Mouse (Mus musculus): Measurements from ENCODE around the gene 1700034J05Rik.

1700034J05Rik gene

GRCm38 (mm10) chr6:146941505-146942275 lies 12.5 kb downstream of the 1700034J05Rik start:
- in situ Hi-C loops (cut with MboI; ENCODE audit: low pct_unique_long_range_greater_than_20kb in 1 of 2, low sequenced_read_pairs in 2 of 2, unreplicated experiment in 1 of 2), result no loop called here

- in situ Hi-C loops (cut with MboI; ENCODE audit: low pct_unique_long_range_greater_than_20kb in 1 of 2, low sequenced_read_pairs in 2 of 2, unreplicated experiment in 1 of 2), result no loop called here
Measured at GRCm38 (mm10) chr6:146939026-146939425, 15.2 kb downstream of the 1700034J05Rik start.

- in situ Hi-C loops (cut with MboI; ENCODE audit: low pct_unique_long_range_greater_than_20kb in 1 of 2, low sequenced_read_pairs in 2 of 2, unreplicated experiment in 1 of 2), result no loop called here
Measured at GRCm38 (mm10) chr6:146935957-146936356, 18.3 kb downstream of the 1700034J05Rik start.

GRCm38 (mm10) chr6:146933123-146933522 lies 21.1 kb downstream of the 1700034J05Rik start:
- in situ Hi-C loops (cut with MboI; ENCODE audit: low pct_unique_long_range_greater_than_20kb in 1 of 2, low sequenced_read_pairs in 2 of 2, unreplicated experiment in 1 of 2), result no loop called here

- in situ Hi-C loops (cut with MboI; ENCODE audit: low pct_unique_long_range_greater_than_20kb in 1 of 2, low sequenced_read_pairs in 2 of 2, unreplicated experiment in 1 of 2), result no loop called here
Measured at GRCm38 (mm10) chr6:146929031-146929430, 25.2 kb downstream of the 1700034J05Rik start.

- in situ Hi-C loops (cut with MboI; ENCODE audit: low pct_unique_long_range_greater_than_20kb in 1 of 2, low sequenced_read_pairs in 2 of 2, unreplicated experiment in 1 of 2), result no loop called here
Measured at GRCm38 (mm10) chr6:146928108-146928507, 26.1 kb downstream of the 1700034J05Rik start.

- in situ Hi-C loops (cut with MboI; ENCODE audit: low pct_unique_long_range_greater_than_20kb in 1 of 2, low sequenced_read_pairs in 2 of 2, unreplicated experiment in 1 of 2), result no loop called here
Measured at GRCm38 (mm10) chr6:146926415-146926980, 27.7 kb downstream of the 1700034J05Rik start.

- in situ Hi-C loops (cut with MboI; ENCODE audit: low pct_unique_long_range_greater_than_20kb in 1 of 2, low sequenced_read_pairs in 2 of 2, unreplicated experiment in 1 of 2), result no loop called here
Measured at GRCm38 (mm10) chr6:146918341-146918740, 35.9 kb downstream of the 1700034J05Rik start.

GRCm38 (mm10) chr6:146917396-146917795 lies 36.8 kb downstream of the 1700034J05Rik start:
- in situ Hi-C loops (cut with MboI; ENCODE audit: low pct_unique_long_range_greater_than_20kb in 1 of 2, low sequenced_read_pairs in 2 of 2, unreplicated experiment in 1 of 2), result no loop called here

GRCm38 (mm10) chr6:146915808-146916207 lies 38.4 kb downstream of the 1700034J05Rik start:
- in situ Hi-C loops (cut with MboI; ENCODE audit: low pct_unique_long_range_greater_than_20kb in 1 of 2, low sequenced_read_pairs in 2 of 2, unreplicated experiment in 1 of 2), result no loop called here

- in situ Hi-C loops (cut with MboI; ENCODE audit: low pct_unique_long_range_greater_than_20kb in 1 of 2, low sequenced_read_pairs in 2 of 2, unreplicated experiment in 1 of 2), result no loop called here
Measured at GRCm38 (mm10) chr6:146913489-146914198, 40.6 kb downstream of the 1700034J05Rik start.

- in situ Hi-C loops (cut with MboI; ENCODE audit: low pct_unique_long_range_greater_than_20kb in 1 of 2, low sequenced_read_pairs in 2 of 2, unreplicated experiment in 1 of 2), result no loop called here
Measured at GRCm38 (mm10) chr6:146912835-146913488, 41.3 kb downstream of the 1700034J05Rik start.

GRCm38 (mm10) chr6:146910801-146911200 lies 43.4 kb downstream of the 1700034J05Rik start:
- in situ Hi-C loops (cut with MboI; ENCODE audit: low pct_unique_long_range_greater_than_20kb in 1 of 2, low sequenced_read_pairs in 2 of 2, unreplicated experiment in 1 of 2), result no loop called here

- in situ Hi-C loops (cut with MboI; ENCODE audit: low pct_unique_long_range_greater_than_20kb in 1 of 2, low sequenced_read_pairs in 2 of 2, unreplicated experiment in 1 of 2), result no loop called here
Measured at GRCm38 (mm10) chr6:146909725-146910489, 44.3 kb downstream of the 1700034J05Rik start.

- in situ Hi-C loops (cut with MboI; ENCODE audit: low pct_unique_long_range_greater_than_20kb in 1 of 2, low sequenced_read_pairs in 2 of 2, unreplicated experiment in 1 of 2), result no loop called here
Measured at GRCm38 (mm10) chr6:146908801-146909200, 45.4 kb downstream of the 1700034J05Rik start.

- in situ Hi-C loops (cut with MboI; ENCODE audit: low pct_unique_long_range_greater_than_20kb in 1 of 2, low sequenced_read_pairs in 2 of 2, unreplicated experiment in 1 of 2), result no loop called here
Measured at GRCm38 (mm10) chr6:146907795-146908190, 46.4 kb downstream of the 1700034J05Rik start.

- in situ Hi-C loops (cut with MboI; ENCODE audit: low pct_unique_long_range_greater_than_20kb in 1 of 2, low sequenced_read_pairs in 2 of 2, unreplicated experiment in 1 of 2), result no loop called here
Measured at GRCm38 (mm10) chr6:146907061-146907794, 47.0 kb downstream of the 1700034J05Rik start.
